Mouse (Mus musculus) limb, embryonic 11.5 days (tissue): Measurements from ENCODE around the gene Miip. TPM values are rescaled to one million over a fixed set of nuclear protein-coding genes. Genes with fewer than 3 reads are reported as not detected.
"Not testable (repeated sequence)": the region's sequence is repeated elsewhere in the genome, so short reads cannot be mapped to it uniquely, and the experiment has no call there.

Source experiments
- ATAC-seq: fragments of 200-750 bp; cut with Nextera tagmentation; 2 replicates; pipeline ENCODE4 v1.8.0; 2017; ENCODE audit warnings: low read depth; ENCODE audit not compliant: insufficient number of reproducible peaks, low FRiP score, low TSS enrichment
- DNase-seq: peaks from one replicate; pipeline ENCODE4 v3.0.0-alpha.2; 2015; ENCODE audit warnings: low spot score
- H3K27ac ChIP-seq: fragments of 300-500 bp; sonication (generic); replicated peaks from 2 replicates; pipeline ENCODE4 v1.5.1; 2014; ENCODE audit warnings: low read depth, mild to moderate bottlenecking, low read length
- H3K27me3 ChIP-seq: fragments of 300-500 bp; sonication (generic); 2 replicates; pipeline ENCODE4 v1.6.1; 2014; ENCODE audit warnings: mild to moderate bottlenecking, low read length, mixed read lengths; ENCODE audit not compliant: control insufficient read depth, insufficient read depth
- H3K36me3 ChIP-seq: fragments of 300-500 bp; sonication (generic); 2 replicates; pipeline ENCODE4 v1.6.1; 2014; ENCODE audit warnings: mild to moderate bottlenecking, low read length, moderate library complexity, mixed read lengths; ENCODE audit not compliant: control insufficient read depth, insufficient read depth
- H3K4me1 ChIP-seq: fragments of 300-500 bp; sonication (generic); 2 replicates; pipeline ENCODE4 v1.6.1; 2014; ENCODE audit warnings: low read length, mixed read lengths; ENCODE audit not compliant: control insufficient read depth, insufficient read depth
- H3K4me2 ChIP-seq: fragments of 300-500 bp; sonication (generic); 2 replicates; pipeline ENCODE4 v1.6.1; 2014; ENCODE audit warnings: low read depth, mild to moderate bottlenecking, moderate library complexity; ENCODE audit not compliant: severe bottlenecking
- H3K4me3 ChIP-seq: fragments of 300-500 bp; sonication (generic); 2 replicates; pipeline ENCODE4 v1.5.1; 2014; ENCODE audit warnings: low read depth, low read length
- H3K9ac ChIP-seq: fragments of 300-500 bp; sonication (generic); 2 replicates; pipeline ENCODE4 v1.6.1; 2014; ENCODE audit warnings: mild to moderate bottlenecking, low read length
- H3K9me3 ChIP-seq: fragments of 300-500 bp; sonication (generic); 2 replicates; pipeline ENCODE4 v1.6.1; 2016; ENCODE audit warnings: low read length; ENCODE audit not compliant: control insufficient read depth
- WGBS: fragments of 180-500 bp; shearing (Covaris S2); extraction: QIAGEN DNeasy Blood & Tissue Kit; methylation state at CpG from one replicate; pipeline ENCODE4 v1.1.7; 2014; 5-methylcytosine and 5-hydroxymethylcytosine counted together
- polyA plus RNA-seq: library from polyadenylated mRNA; unstranded; fragments of >200 nt; fragmentation: Nextera tagmentation; extraction: Ambion mirVana; gene quantifications from 2 replicates; pipeline ENCODE4 v1.2.1, GENCODE M21; 2014

Miip gene
- polyA plus RNA-seq, 1 experiment from 2014 or later, result 33.2 TPM

GRCm38 (mm10) chr4:147866056-147866455 lies 2.6 kb downstream of the Miip start:
- ATAC-seq (no peak), DNase-seq (no peak)
- Histone ChIP-seq H3K4me2 (no peak overlapping the region), H3K27ac (no peak overlapping the region), H3K36me3 (peaks cover 11% of the 10 kb centered on the region), H3K4me1 (peaks cover 13% of the 10 kb centered on the region; the same call in 1 of the 2 replicates), H3K9ac (no peak overlapping the region), H3K4me3 (no peak overlapping the region), H3K9me3 (no peaks in the 10 kb centered on the region), H3K27me3 (no peaks in the 10 kb centered on the region)
- 97% methylated on average over 9 of the region's 9 CpGs for WGBS

GRCm38 (mm10) chr4:147865651-147866050 lies 3.0 kb downstream of the Miip start:
- no peak for DNase-seq
- no peaks in the 10 kb centered on the region for H3K9me3 ChIP-seq
- H3K4me2 ChIP-seq, result no peak overlapping the region
- H3K4me3 ChIP-seq, result no peak overlapping the region
- no peak overlapping the region for H3K27ac ChIP-seq
- H3K9ac ChIP-seq, result no peak overlapping the region
- peaks cover 13% of the 10 kb centered on the region; the same call in 1 of the 2 replicates for H3K4me1 ChIP-seq
- WGBS, result 93% methylated on average over 6 of the region's 6 CpGs
- peaks cover 14% of the 10 kb centered on the region for H3K36me3 ChIP-seq
- H3K27me3 ChIP-seq, result no peaks in the 10 kb centered on the region
- ATAC-seq, result no peak

- H3K4me3 ChIP-seq, result no peak overlapping the region
- no peak overlapping the region for H3K9ac ChIP-seq
- H3K9me3 ChIP-seq, result no peaks in the 10 kb centered on the region
- H3K27me3 ChIP-seq, result no peaks in the 10 kb centered on the region
- no peak overlapping the region for H3K27ac ChIP-seq
- DNase-seq (no peak), ATAC-seq (no peak)
- 88% methylated on average over 3 of the region's 3 CpGs for WGBS
- no peak overlapping the region for H3K4me2 ChIP-seq
- no peaks in the 10 kb centered on the region for H3K4me1 ChIP-seq
- H3K36me3 ChIP-seq, result peaks cover 18% of the 10 kb centered on the region
Measured at GRCm38 (mm10) chr4:147862051-147862450, 6.6 kb downstream of the Miip start.

- H3K36me3 ChIP-seq, result no peaks in the 10 kb centered on the region
- no peaks in the 10 kb centered on the region for H3K9me3 ChIP-seq
- ATAC-seq (no peak), DNase-seq (no peak)
- 78% methylated on average over 2 of the region's 2 CpGs for WGBS
- no peak overlapping the region for H3K4me2 ChIP-seq
- H3K27me3 ChIP-seq, result no peaks in the 10 kb centered on the region
- H3K4me3 ChIP-seq, result no peak overlapping the region
- peaks cover 2% of the 10 kb centered on the region; the same call in 1 of the 2 replicates for H3K4me1 ChIP-seq
- no peak overlapping the region for H3K9ac ChIP-seq
- H3K27ac ChIP-seq, result no peak overlapping the region
Measured at GRCm38 (mm10) chr4:147850776-147851175, 17.8 kb downstream of the Miip start.

- peak overlapping the region; percentile 77 for H3K9ac ChIP-seq
- H3K27ac ChIP-seq, result no peak overlapping the region
- peaks cover 2% of the 10 kb centered on the region; the same call in 1 of the 2 replicates for H3K4me1 ChIP-seq
- no peaks in the 10 kb centered on the region for H3K36me3 ChIP-seq
- H3K4me2 ChIP-seq, result peak overlapping the region; percentile 63
- WGBS, result 8% methylated on average over 4 of the region's 4 CpGs
- ATAC-seq, result peak; percentile 55
- no peaks in the 10 kb centered on the region; the same call in 1 of the 2 replicates for H3K9me3 ChIP-seq
- H3K4me3 ChIP-seq, result peak overlapping the region; percentile 83
- no peak for DNase-seq
- H3K27me3 ChIP-seq, result no peaks in the 10 kb centered on the region
Measured at GRCm38 (mm10) chr4:147848584-147848991, 20.0 kb downstream of the Miip start.

GRCm38 (mm10) chr4:147847614-147848583 lies 20.7 kb downstream of the Miip start, which contains the start of gene Zfp933:
Zfp933 (minus strand) TSS chr4:147848366.
- Histone ChIP-seq H3K4me2 (peak within 1 kb of the TSS; percentile 71), H3K4me3 (peak within 1 kb of the TSS; percentile 83), H3K9me3 (no peaks in the 10 kb centered on the region; the same call in 1 of the 2 replicates), H3K36me3 (peaks cover under 1% of the 10 kb centered on the region; the same call in 1 of the 2 replicates), H3K9ac (peak within 1 kb of the TSS; percentile 77), H3K4me1 (peaks cover 2% of the 10 kb centered on the region; the same call in 1 of the 2 replicates), H3K27me3 (no peaks in the 10 kb centered on the region), H3K27ac (no peak within 1 kb of the TSS)
- DNase-seq, result peak; percentile 67
- ATAC-seq, result peak; percentile 88
- 2% methylated on average over 23 of the region's 23 CpGs for WGBS

GRCm38 (mm10) chr4:147842871-147843270 lies 25.7 kb downstream of the Miip start:
- no peaks in the 10 kb centered on the region; the same call in 1 of the 2 replicates for H3K4me1 ChIP-seq
- WGBS, result 89% methylated on average over 3 of the region's 3 CpGs
- no peaks in the 10 kb centered on the region; the same call in 1 of the 2 replicates for H3K9me3 ChIP-seq
- DNase-seq (no peak), ATAC-seq (no peak)
- H3K9ac ChIP-seq, result no peak overlapping the region
- H3K4me3 ChIP-seq, result no peak overlapping the region
- H3K36me3 ChIP-seq, result peaks cover 2% of the 10 kb centered on the region; the same call in 1 of the 2 replicates
- H3K4me2 ChIP-seq, result no peak overlapping the region
- no peak overlapping the region for H3K27ac ChIP-seq
- no peaks in the 10 kb centered on the region for H3K27me3 ChIP-seq

- not testable (repeated sequence) for H3K4me3 ChIP-seq, H3K4me1 ChIP-seq, H3K9ac ChIP-seq, H3K4me2 ChIP-seq, H3K9me3 ChIP-seq, H3K27ac ChIP-seq, ATAC-seq, H3K36me3 ChIP-seq, DNase-seq, H3K27me3 ChIP-seq
- WGBS, result 99% methylated on average over 16 of the region's 26 CpGs
Measured at GRCm38 (mm10) chr4:147839282-147839681, 29.3 kb downstream of the Miip start.
